Mouse (Mus musculus): ENCODE results near the gene Tnnt1.

Tnnt1 gene

GRCm38 (mm10) chr7:4497271-4497903 is 18.8 kb downstream of the Tnnt1 start:
- DNase-seq: no peak

- DNase-seq: no peak
These were observed 19.7 kb downstream of the Tnnt1 start for GRCm38 (mm10) chr7:4496468-4496867.

- no peak for DNase-seq
These were observed 22.2 kb downstream of the Tnnt1 start for GRCm38 (mm10) chr7:4493991-4494390.

- DNase-seq: no peak
These were observed 23.6 kb downstream of the Tnnt1 start for GRCm38 (mm10) chr7:4492284-4493224.

GRCm38 (mm10) chr7:4491308-4491707 is 24.9 kb downstream of the Tnnt1 start:
- DNase-seq: no peak

GRCm38 (mm10) chr7:4482281-4482680 is 33.9 kb downstream of the Tnnt1 start:
- no peak for DNase-seq

- DNase-seq: peak; percentile 34 to 49
These were observed 36.5 kb downstream of the Tnnt1 start for GRCm38 (mm10) chr7:4479674-4480073.

GRCm38 (mm10) chr7:4478796-4479291 is 37.3 kb downstream of the Tnnt1 start:
- no peak for DNase-seq

GRCm38 (mm10) chr7:4478021-4478795 is 38.0 kb downstream of the Tnnt1 start:
- peak; percentile 74 to 87 for DNase-seq

- no peak for DNase-seq
These were observed 42.2 kb downstream of the Tnnt1 start for GRCm38 (mm10) chr7:4473940-4474339.

- DNase-seq: peak; percentile 68 to 82
These were observed 45.0 kb downstream of the Tnnt1 start for GRCm38 (mm10) chr7:4471179-4471555.

GRCm38 (mm10) chr7:4470275-4471178 is 45.7 kb downstream of the Tnnt1 start:
- peak; percentile 64 to 75 for DNase-seq

- no peak for DNase-seq
These were observed 48.4 kb downstream of the Tnnt1 start for GRCm38 (mm10) chr7:4467801-4468200.

- peak; percentile 64 to 81 for DNase-seq
These were observed 51.9 kb downstream of the Tnnt1 start for GRCm38 (mm10) chr7:4464194-4464824.

GRCm38 (mm10) chr7:4460576-4461434 is 55.4 kb downstream of the Tnnt1 start, which contains the start of gene Eps8l1:
Eps8l1 (plus strand) TSS chr7:4460674.
- peak in 1 of 2 experiments; percentile 26 for DNase-seq
